Mouse (Mus musculus) left cerebral cortex, adult 11 months (tissue): ENCODE data around the gene Nsun2.

ENCODE experiments used
- DNase-seq: peaks from one replicate; pipeline ENCODE4 v3.0.0; 2022; ENCODE audit warnings: low spot score

The Nsun2 gene

GRCm38 (mm10) chr13:69636375-69636774 is 102.8 kb downstream of the Nsun2 start:
- DNase-seq: no peak

GRCm38 (mm10) chr13:69636816-69637215 is 103.3 kb downstream of the Nsun2 start:
- DNase-seq: no peak

- no peak for DNase-seq
Measured at GRCm38 (mm10) chr13:69637657-69638056, 104.1 kb downstream of the Nsun2 start.

GRCm38 (mm10) chr13:69638108-69638626 is 104.6 kb downstream of the Nsun2 start:
- DNase-seq: no peak

- DNase-seq: no peak
Measured at GRCm38 (mm10) chr13:69639251-69639650, 105.7 kb downstream of the Nsun2 start.

GRCm38 (mm10) chr13:69640126-69640525 is 106.6 kb downstream of the Nsun2 start:
- DNase-seq: no peak

GRCm38 (mm10) chr13:69640541-69640940 is 107.0 kb downstream of the Nsun2 start:
- DNase-seq: no peak

- no peak for DNase-seq
Measured at GRCm38 (mm10) chr13:69641017-69641416, 107.5 kb downstream of the Nsun2 start.

- no peak for DNase-seq
Measured at GRCm38 (mm10) chr13:69642656-69643216, 109.2 kb downstream of the Nsun2 start.

GRCm38 (mm10) chr13:69643937-69644336 is 110.4 kb downstream of the Nsun2 start:
- DNase-seq: no peak

- no peak for DNase-seq
Measured at GRCm38 (mm10) chr13:69644427-69645166, 111.1 kb downstream of the Nsun2 start.

- DNase-seq: no peak
Measured at GRCm38 (mm10) chr13:69645694-69646423, 112.3 kb downstream of the Nsun2 start.

GRCm38 (mm10) chr13:69646481-69646880 is 112.9 kb downstream of the Nsun2 start:
- no peak for DNase-seq

GRCm38 (mm10) chr13:69654508-69654907 is 121.0 kb downstream of the Nsun2 start:
- DNase-seq: no peak

- no peak for DNase-seq
Measured at GRCm38 (mm10) chr13:69672121-69672520, 138.6 kb downstream of the Nsun2 start.

GRCm38 (mm10) chr13:69672565-69672964 is 139.0 kb downstream of the Nsun2 start:
- DNase-seq: no peak

GRCm38 (mm10) chr13:69673197-69673920 is 139.8 kb downstream of the Nsun2 start:
- DNase-seq: no peak

- no peak for DNase-seq
Measured at GRCm38 (mm10) chr13:69673921-69674618, 140.5 kb downstream of the Nsun2 start.
